Mouse (Mus musculus): ENCODE data around the gene Ngrn. TPM values are rescaled to one million over a fixed set of nuclear protein-coding genes. Genes with fewer than 3 reads are reported as not detected.

Gene Ngrn
- polyA plus RNA-seq, 1 experiment from 2014 or later: 55.1 TPM

GRCm38 (mm10) chr7:80294062-80294763, 33.2 kb downstream of the Ngrn start, which contains the start of gene Prc1:
Gene Prc1, plus strand, starts transcription at chr7:80294450.
- Histone ChIP-seq H3K4me2 (replicated peaks) (peak within 1 kb of the TSS; percentile 75), H3K9me3 (replicated peaks) (no peaks in the 10 kb centered on the region), H3K4me1 (peaks cover 6% of the 10 kb centered on the region; the same call in 1 of the 2 replicates), H3K27ac (peak within 1 kb of the TSS; percentile 66), H3K36me3 (peaks cover 18% of the 10 kb centered on the region), H3K9ac (peak within 1 kb of the TSS; percentile 70), H3K4me3 (peak within 1 kb of the TSS; percentile 60), H3K27me3 (no peaks in the 10 kb centered on the region)
- WGBS: under 1% methylated on average over 52 of the region's 52 CpGs
- peak; percentile 99 for ATAC-seq (ENCODE audit: low FRiP score)

DNA sequence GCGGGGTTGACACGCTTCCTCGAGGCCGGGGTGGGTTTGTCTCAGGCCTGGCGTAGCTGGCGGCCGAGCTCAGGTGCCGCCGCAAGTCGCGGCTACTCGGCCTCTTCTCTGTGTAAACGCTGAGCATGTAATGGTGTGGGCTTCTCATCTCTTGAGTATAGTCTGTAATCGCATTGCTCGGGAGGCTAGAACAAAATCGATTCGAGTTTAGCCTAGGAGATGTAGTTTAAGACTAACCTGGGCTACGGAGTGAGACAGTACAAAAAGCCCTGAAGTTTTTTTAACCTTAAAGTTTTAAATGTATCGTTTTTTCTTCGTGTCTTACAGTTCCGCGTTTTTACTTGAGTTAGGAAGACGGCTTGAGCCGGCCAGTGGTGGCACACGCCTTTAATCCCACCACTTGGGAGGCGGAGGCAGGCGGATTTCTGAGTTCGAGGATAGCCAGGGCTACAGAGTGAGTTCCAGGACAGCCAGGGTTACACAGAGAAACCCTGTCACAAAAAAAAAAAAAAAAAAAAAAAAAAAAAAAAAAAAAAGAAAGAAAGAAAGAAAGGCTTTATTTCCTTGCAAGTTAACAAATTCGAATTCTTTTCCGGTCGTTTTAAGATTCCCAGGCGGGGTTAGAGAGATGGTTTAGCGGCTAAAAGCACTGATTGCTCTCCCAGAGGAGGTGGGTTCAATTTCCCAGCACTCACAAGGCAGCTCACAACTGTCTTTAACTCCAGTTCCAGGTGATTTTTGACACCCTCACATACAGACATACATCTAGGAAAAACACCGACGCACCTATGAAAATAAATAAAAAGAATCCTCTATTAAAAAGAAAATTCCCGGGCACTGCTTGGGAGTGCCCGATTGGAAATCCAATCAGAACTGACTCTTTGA, 34.0 kb downstream of the Ngrn start:
- Histone ChIP-seq H3K9me3 (replicated peaks) (no peaks in the 10 kb centered on the region), H3K36me3 (peaks cover 13% of the 10 kb centered on the region), H3K27me3 (no peaks in the 10 kb centered on the region), H3K4me3 (peak overlapping the region; percentile 60), H3K4me1 (peaks cover 6% of the 10 kb centered on the region; the same call in 1 of the 2 replicates), H3K9ac (peak overlapping the region; percentile 70), H3K4me2 (replicated peaks) (peak overlapping the region; percentile 75), H3K27ac (peak overlapping the region; percentile 66; the same call in 1 of the 2 replicates)
- WGBS: 10% methylated on average over 37 of the region's 37 CpGs
- ATAC-seq (ENCODE audit: low FRiP score): no peak; the same call in 1 of the 2 replicates

DNA sequence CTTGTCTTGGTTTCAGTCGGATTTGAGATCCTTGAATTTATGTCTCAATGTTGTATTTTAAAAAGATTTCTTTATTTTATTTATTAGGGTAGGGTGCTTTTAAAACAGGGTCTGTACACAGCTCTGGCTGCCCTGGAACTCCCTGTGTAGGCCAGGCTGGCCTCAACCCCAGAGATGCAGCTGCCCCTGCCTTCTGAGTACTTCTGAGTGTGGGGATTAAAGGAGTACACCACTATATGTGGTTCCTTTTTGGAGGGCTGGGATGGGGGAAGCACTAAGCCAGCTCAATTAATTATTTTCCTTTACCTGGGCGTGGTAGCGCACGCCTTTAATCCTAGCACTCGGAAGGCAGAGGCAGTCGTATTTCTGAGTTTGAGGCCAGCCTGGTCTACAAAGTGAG, 35.4 kb downstream of the Ngrn start:
- Histone ChIP-seq H3K4me3 (0 out of 2 replicates have a peak overlapping the region, but pooled peaks have one; percentile 2), H3K9ac (no peak overlapping the region), H3K27ac (no peak overlapping the region), H3K4me1 (peaks cover 6% of the 10 kb centered on the region; the same call in 1 of the 2 replicates), H3K36me3 (peaks cover 12% of the 10 kb centered on the region), H3K9me3 (replicated peaks) (no peaks in the 10 kb centered on the region), H3K4me2 (replicated peaks) (peak overlapping the region; percentile 75; the same call in 1 of the 2 replicates), H3K27me3 (no peaks in the 10 kb centered on the region)
- 96% methylated on average over 6 of the region's 6 CpGs for WGBS
- no peak for ATAC-seq (ENCODE audit: low FRiP score)

DNA sequence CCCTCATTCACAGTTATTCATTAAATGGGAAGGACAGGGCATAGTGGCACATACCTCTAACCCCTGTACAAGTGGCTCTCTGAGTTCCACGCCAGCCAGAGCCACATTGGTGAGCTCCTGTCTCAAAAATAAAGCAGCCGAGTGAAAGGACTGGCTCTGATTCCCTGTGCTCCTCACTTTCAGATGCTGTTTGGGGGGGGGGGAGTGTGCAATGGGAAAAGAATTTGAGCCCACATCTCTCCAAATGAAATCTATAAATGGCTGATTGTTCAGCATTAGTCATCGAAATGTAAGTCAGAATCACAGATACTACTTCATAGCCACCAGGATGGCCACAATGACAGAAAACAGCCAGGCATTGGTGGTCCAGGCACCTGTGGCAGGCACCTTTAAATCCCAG, 36.0 kb downstream of the Ngrn start:
- H3K9me3 ChIP-seq (replicated peaks): no peaks in the 10 kb centered on the region
- H3K4me3 ChIP-seq: no peak overlapping the region
- ATAC-seq (ENCODE audit: low FRiP score): no peak
- peaks cover 17% of the 10 kb centered on the region for H3K36me3 ChIP-seq
- peaks cover 6% of the 10 kb centered on the region; the same call in 1 of the 2 replicates for H3K4me1 ChIP-seq
- no peak overlapping the region for H3K4me2 ChIP-seq (replicated peaks)
- 0 out of 2 replicates have a peak overlapping the region, but pooled peaks have one; percentile 8 for H3K9ac ChIP-seq
- WGBS: 84% methylated on average over 3 of the region's 3 CpGs
- H3K27me3 ChIP-seq: no peaks in the 10 kb centered on the region
- H3K27ac ChIP-seq: no peak overlapping the region

- WGBS: 96% methylated on average over 4 of the region's 4 CpGs
- H3K4me3 ChIP-seq: no peak overlapping the region
- H3K27ac ChIP-seq: no peak overlapping the region
- H3K4me2 ChIP-seq (replicated peaks): no peak overlapping the region
- no peak overlapping the region for H3K9ac ChIP-seq
- peaks cover 6% of the 10 kb centered on the region; the same call in 1 of the 2 replicates for H3K4me1 ChIP-seq
- H3K36me3 ChIP-seq: peaks cover 22% of the 10 kb centered on the region
- no peaks in the 10 kb centered on the region for H3K27me3 ChIP-seq
- ATAC-seq (ENCODE audit: low FRiP score): no peak
- no peaks in the 10 kb centered on the region for H3K9me3 ChIP-seq (replicated peaks)
Observed at GRCm38 (mm10) chr7:80298754-80299153, 37.7 kb downstream of the Ngrn start.

DNA sequence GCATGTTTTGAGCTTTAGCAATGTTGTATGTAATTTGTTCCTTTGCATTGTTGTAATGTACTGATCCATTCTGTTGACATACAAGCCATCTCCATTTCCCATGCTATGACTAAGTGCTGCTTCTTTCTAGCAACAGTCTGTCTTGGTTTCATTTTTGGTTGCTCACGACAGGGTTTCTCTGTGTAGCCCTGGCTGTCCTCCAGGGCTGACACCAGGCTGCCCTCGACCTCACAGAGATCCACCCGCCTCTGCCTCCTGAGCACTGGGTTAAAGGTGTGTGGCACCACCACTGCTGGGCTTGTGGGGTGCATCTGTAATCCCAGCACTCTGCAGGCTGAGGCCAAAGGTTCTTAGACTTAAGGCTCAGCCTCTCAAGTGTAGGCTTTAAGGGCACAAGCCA, 38.6 kb downstream of the Ngrn start:
- WGBS: 97% methylated on average over 3 of the region's 3 CpGs
- no peak overlapping the region for H3K4me2 ChIP-seq (replicated peaks)
- peaks cover 6% of the 10 kb centered on the region; the same call in 1 of the 2 replicates for H3K4me1 ChIP-seq
- no peak overlapping the region for H3K9ac ChIP-seq
- H3K27ac ChIP-seq: no peak overlapping the region
- no peak overlapping the region for H3K4me3 ChIP-seq
- no peak for ATAC-seq (ENCODE audit: low FRiP score)
- no peaks in the 10 kb centered on the region for H3K27me3 ChIP-seq
- H3K36me3 ChIP-seq: peaks cover 28% of the 10 kb centered on the region
- H3K9me3 ChIP-seq (replicated peaks): no peaks in the 10 kb centered on the region

DNA sequence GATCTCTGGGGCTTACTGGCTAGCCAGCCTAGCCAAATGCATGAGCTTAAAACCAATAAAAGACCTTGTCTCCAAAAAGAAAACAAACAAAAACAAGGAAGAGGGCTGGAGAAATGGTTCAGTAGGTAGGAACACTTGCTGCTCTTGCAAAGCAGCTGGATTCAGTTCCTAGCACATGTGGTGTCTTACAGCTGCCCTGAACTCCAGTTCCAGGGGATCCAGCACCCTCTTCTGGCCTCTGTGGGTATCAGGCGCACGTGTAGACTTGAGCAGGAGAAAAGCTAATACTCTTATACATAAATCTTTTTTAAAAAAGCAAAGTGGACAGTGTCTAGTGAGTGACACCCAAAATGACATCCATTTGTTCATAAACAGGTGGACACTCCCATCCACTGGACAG, 40.5 kb downstream of the Ngrn start:
- peaks cover 3% of the 10 kb centered on the region; the same call in 1 of the 2 replicates for H3K4me1 ChIP-seq
- ATAC-seq (ENCODE audit: low FRiP score): no peak
- H3K27me3 ChIP-seq: no peaks in the 10 kb centered on the region
- no peaks in the 10 kb centered on the region for H3K9me3 ChIP-seq (replicated peaks)
- H3K4me3 ChIP-seq: no peak overlapping the region
- no peak overlapping the region for H3K4me2 ChIP-seq (replicated peaks)
- H3K36me3 ChIP-seq: peaks cover 47% of the 10 kb centered on the region
- H3K9ac ChIP-seq: no peak overlapping the region
- 91% methylated on average over 2 of the region's 2 CpGs for WGBS
- H3K27ac ChIP-seq: no peak overlapping the region

DNA sequence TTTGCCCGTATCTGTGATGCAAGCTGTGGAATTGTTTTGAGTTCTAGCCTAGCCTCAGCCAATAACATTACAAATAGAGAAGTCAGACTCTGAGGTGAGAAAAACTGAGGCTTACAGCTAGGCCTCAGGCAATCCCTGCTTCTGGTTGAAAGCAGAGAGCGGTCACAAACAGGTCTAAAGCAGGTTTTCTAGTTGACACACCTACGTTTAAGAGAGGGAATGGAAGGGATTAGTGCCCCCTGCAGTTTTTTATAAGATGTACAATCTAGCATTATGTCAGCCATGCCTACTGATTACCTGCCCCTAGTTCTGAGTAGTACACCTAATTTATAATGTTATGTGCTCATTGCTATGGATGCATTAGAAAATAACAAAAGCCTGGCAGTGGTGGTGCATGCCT, 46.8 kb downstream of the Ngrn start:
- Histone ChIP-seq H3K27me3 (no peaks in the 10 kb centered on the region), H3K36me3 (peaks cover 77% of the 10 kb centered on the region), H3K27ac (no peak overlapping the region), H3K4me3 (no peak overlapping the region), H3K9me3 (replicated peaks) (no peaks in the 10 kb centered on the region), H3K9ac (no peak overlapping the region), H3K4me2 (replicated peaks) (no peak overlapping the region), H3K4me1 (no peaks in the 10 kb centered on the region)
- no peak for ATAC-seq (ENCODE audit: low FRiP score)
- WGBS: 85% methylated on average over 3 of the region's 3 CpGs

GRCm38 (mm10) chr7:80310771-80311170, 49.8 kb downstream of the Ngrn start:
- H3K36me3 ChIP-seq: peaks cover 84% of the 10 kb centered on the region
- 87% methylated on average over 7 of the region's 7 CpGs for WGBS
- no peak overlapping the region for H3K4me3 ChIP-seq
- H3K9ac ChIP-seq: no peak overlapping the region
- H3K4me2 ChIP-seq (replicated peaks): no peak overlapping the region
- ATAC-seq (ENCODE audit: low FRiP score): no peak
- no peaks in the 10 kb centered on the region for H3K27me3 ChIP-seq
- H3K27ac ChIP-seq: no peak overlapping the region
- H3K9me3 ChIP-seq (replicated peaks): no peaks in the 10 kb centered on the region
- no peaks in the 10 kb centered on the region for H3K4me1 ChIP-seq

Other genes with a start within 250 kb of the Ngrn start
- 26.0 and 26.4 TPM in 2 replicates for gene Zfp710, start 236.4 kb upstream of the Ngrn start, polyA plus RNA-seq (2016; fragmentation: Nextera tagmentation; extraction: Ambion mirVana)
- 322 and 326 TPM in 2 replicates for gene Idh2, start 145.8 kb upstream of the Ngrn start, polyA plus RNA-seq (2016; fragmentation: Nextera tagmentation; extraction: Ambion mirVana)
- 20.9 and 21.1 TPM in 2 replicates for gene Sema4b, start 74.4 kb upstream of the Ngrn start, polyA plus RNA-seq (2016; fragmentation: Nextera tagmentation; extraction: Ambion mirVana)
- gene Cib1, start 28.4 kb upstream of the Ngrn start, polyA plus RNA-seq (2016; fragmentation: Nextera tagmentation; extraction: Ambion mirVana): 37.5 and 40.5 TPM in 2 replicates
- 4.6 and 4.9 TPM in 2 replicates for gene Gdpgp1, start 28.4 kb upstream of the Ngrn start, polyA plus RNA-seq (2016; fragmentation: Nextera tagmentation; extraction: Ambion mirVana)
- 2.0 and 2.7 TPM in 2 replicates for gene Ttll13, start 14.8 kb upstream of the Ngrn start, polyA plus RNA-seq (2016; fragmentation: Nextera tagmentation; extraction: Ambion mirVana)
- 21.1 and 22.9 TPM in 2 replicates for gene Vps33b, start 8.4 kb downstream of the Ngrn start, polyA plus RNA-seq (2016; fragmentation: Nextera tagmentation; extraction: Ambion mirVana)
- 110 and 117 TPM in 2 replicates for gene Prc1, start 33.2 kb downstream of the Ngrn start, polyA plus RNA-seq (2016; fragmentation: Nextera tagmentation; extraction: Ambion mirVana)
- gene Rccd1, start 63.2 kb downstream of the Ngrn start, polyA plus RNA-seq (2016; fragmentation: Nextera tagmentation; extraction: Ambion mirVana): 9.8 and 14.1 TPM in 2 replicates
- gene Unc45a, start 79.8 kb downstream of the Ngrn start, polyA plus RNA-seq (2016; fragmentation: Nextera tagmentation; extraction: Ambion mirVana): 56.2 and 60.6 TPM in 2 replicates
- gene Hddc3, start 81.9 kb downstream of the Ngrn start, polyA plus RNA-seq (2016; fragmentation: Nextera tagmentation; extraction: Ambion mirVana): 20.2 and 22.0 TPM in 2 replicates
- gene Man2a2, start 110.2 kb downstream of the Ngrn start, polyA plus RNA-seq (2016; fragmentation: Nextera tagmentation; extraction: Ambion mirVana): 27.2 and 30.9 TPM in 2 replicates
- 10.2 and 11.8 TPM in 2 replicates for gene Fes, start 126.7 kb downstream of the Ngrn start, polyA plus RNA-seq (2016; fragmentation: Nextera tagmentation; extraction: Ambion mirVana)
- gene Furin, start 144.2 kb downstream of the Ngrn start, polyA plus RNA-seq (2016; fragmentation: Nextera tagmentation; extraction: Ambion mirVana): 6.1 and 6.9 TPM in 2 replicates